ENCODE assay signal across 28 mouse cellular contexts in genomic region chr12:113212326-113212924, GRCm38 (mm10). TPM values are rescaled to one million over a fixed set of nuclear protein-coding genes. Genes with fewer than 3 reads are reported as not detected.
"Had no signal": no experiment of that assay in that cellular context is flagged by ENCODE, and none has a peak within 500 bp of the region (broad histone marks: within the 10 kb centered on the region; RNA-seq: fewer than 3 reads in every experiment).

No protein-coding gene starts in this region.

- H3K9ac ChIP-seq: hindbrain, embryonic 13.5 days; hindbrain, embryonic 15.5 days; intestine, embryonic 15.5 days; limb, embryonic 12.5 days; liver, embryonic 13.5 days; liver, embryonic 15.5 days had no signal

- H3K27me3 ChIP-seq: hindbrain, embryonic 15.5 days; intestine, embryonic 15.5 days; limb, embryonic 12.5 days; liver, embryonic 13.5 days; liver, embryonic 15.5 days had no signal

- H3K9me3 ChIP-seq: hindbrain, embryonic 10.5 days; hindbrain, embryonic 13.5 days; hindbrain, embryonic 15.5 days; intestine, embryonic 15.5 days; limb, embryonic 10.5 days; limb, embryonic 12.5 days; liver, embryonic 13.5 days; liver, embryonic 15.5 days had no signal

- ATAC-seq: hindbrain, postnatal 0 days; inflammation-experienced regulatory T-cells, adult 6 months; intestine, embryonic 15.5 days; intestine, postnatal 0 days had no signal

- H3K4me3 ChIP-seq: gastrocnemius, adult 2 months; heart, adult 2 months; hindbrain, embryonic 10.5 days; hindbrain, embryonic 13.5 days; hindbrain, embryonic 15.5 days; intestine, embryonic 15.5 days; layer of hippocampus, adult 2 months; limb, embryonic 10.5 days; limb, embryonic 12.5 days; liver, embryonic 13.5 days; liver, embryonic 15.5 days had no signal

- H3K4me2 ChIP-seq: heart, embryonic 11.5 days; hindbrain, embryonic 13.5 days; hindbrain, embryonic 15.5 days; intestine, embryonic 15.5 days; limb, embryonic 12.5 days; liver, embryonic 11.5 days; liver, embryonic 13.5 days; liver, embryonic 15.5 days had no signal

- DNase-seq: gastrocnemius, adult 2 months; gastrocnemius, postnatal 10 days; gastrocnemius, postnatal 25 days; heart, postnatal 10 days; heart, postnatal 4 days; kidney, adult 18-20 months; kidney, adult 8-10 months; kidney, postnatal 10 days; kidney, postnatal 25 days; kidney, postnatal 4 days; layer of hippocampus, postnatal 36 days; liver; liver, embryonic 13.5 days had no signal

- H3K4me1 ChIP-seq: hindbrain, embryonic 10.5 days; hindbrain, embryonic 13.5 days; hindbrain, embryonic 15.5 days; intestine, embryonic 15.5 days; limb, embryonic 10.5 days; limb, embryonic 12.5 days; liver, embryonic 13.5 days; liver, embryonic 15.5 days had no signal

- H3K27ac ChIP-seq: gastrocnemius, adult 2 months; heart, adult 2 months; hindbrain, embryonic 10.5 days; hindbrain, embryonic 13.5 days; hindbrain, embryonic 15.5 days; hindbrain, postnatal 0 days; intestine, embryonic 15.5 days; layer of hippocampus, adult 2 months; limb, embryonic 10.5 days; limb, embryonic 12.5 days; liver, embryonic 13.5 days; liver, embryonic 15.5 days had no signal

- H3K36me3 ChIP-seq: hindbrain, embryonic 10.5 days; hindbrain, embryonic 13.5 days; hindbrain, embryonic 15.5 days; intestine, embryonic 15.5 days; limb, embryonic 10.5 days; limb, embryonic 12.5 days; liver, embryonic 13.5 days; liver, embryonic 15.5 days had no signal

RNA-seq across cellular contexts. Expression of gene Tmem121, which starts 26.7 kb away (rescaled TPM):
- total RNA-seq: gastrocnemius, adult 2 months; granulocyte monocyte progenitor cell, adult 5-6 weeks had no signal
- polyA plus RNA-seq: heart, adult 2 months had no signal

RNA-seq across cellular contexts. Expression of gene Tedc1, which starts 56.2 kb away (rescaled TPM):
- total RNA-seq: gastrocnemius, adult 2 months had no signal
